Mouse (Mus musculus) limb, embryonic 13.5 days (tissue): ENCODE results near the gene Kctd17. TPM values are rescaled to one million over a fixed set of nuclear protein-coding genes. Genes with fewer than 3 reads are reported as not detected.

ENCODE experiments used
- ATAC-seq: fragments of 200-750 bp; cut with Nextera tagmentation; 2 replicates; pipeline ENCODE4 v1.8.0; 2017; ENCODE audit warnings: low read depth, moderate number of reproducible peaks, moderate TSS enrichment; ENCODE audit not compliant: low FRiP score
- H3K27ac ChIP-seq: fragments of 300-500 bp; sonication (generic); 2 replicates; pipeline ENCODE4 v1.5.1; 2015; ENCODE audit warnings: inconsistent platforms, mild to moderate bottlenecking, moderate library complexity
- H3K27me3 ChIP-seq: fragments of 300-500 bp; sonication (generic); 2 replicates; pipeline ENCODE4 v1.6.1; 2015; ENCODE audit warnings: mild to moderate bottlenecking, inconsistent platforms
- H3K36me3 ChIP-seq: fragments of 300-500 bp; sonication (generic); 2 replicates; pipeline ENCODE4 v1.6.1; 2015; ENCODE audit warnings: inconsistent platforms, mild to moderate bottlenecking, moderate library complexity
- H3K4me1 ChIP-seq: fragments of 300-500 bp; sonication (generic); 2 replicates; pipeline ENCODE4 v1.6.1; 2015; ENCODE audit warnings: inconsistent platforms
- H3K4me2 ChIP-seq: fragments of 300-500 bp; sonication (generic); replicated peaks from 2 replicates; pipeline ENCODE4 v1.6.1; 2015; ENCODE audit warnings: inconsistent platforms, mild to moderate bottlenecking, moderate library complexity
- H3K4me3 ChIP-seq: fragments of 300-500 bp; sonication (generic); 2 replicates; pipeline ENCODE4 v1.5.1; 2015; ENCODE audit warnings: moderate library complexity, mild to moderate bottlenecking, inconsistent platforms
- H3K9ac ChIP-seq: fragments of 300-500 bp; sonication (generic); 2 replicates; pipeline ENCODE4 v1.6.1; 2015; ENCODE audit warnings: mild to moderate bottlenecking, inconsistent platforms
- H3K9me3 ChIP-seq: fragments of 300-500 bp; sonication (generic); 2 replicates; pipeline ENCODE4 v1.6.1; 2016; ENCODE audit warnings: inconsistent platforms
- WGBS: fragments of 180-500 bp; shearing (Covaris S2); methylation state at CpG from one replicate; pipeline ENCODE4 v1.1.7; 2015; 5-methylcytosine and 5-hydroxymethylcytosine counted together
- polyA plus RNA-seq: library from polyadenylated mRNA; unstranded; fragments of >200 nt; fragmentation: Nextera tagmentation; extraction: Ambion mirVana; gene quantifications from 2 replicates; pipeline ENCODE4 v1.2.1, GENCODE M21; 2015

Gene Kctd17
- 45.0 and 48.3 TPM in 2 replicates for polyA plus RNA-seq

DNA sequence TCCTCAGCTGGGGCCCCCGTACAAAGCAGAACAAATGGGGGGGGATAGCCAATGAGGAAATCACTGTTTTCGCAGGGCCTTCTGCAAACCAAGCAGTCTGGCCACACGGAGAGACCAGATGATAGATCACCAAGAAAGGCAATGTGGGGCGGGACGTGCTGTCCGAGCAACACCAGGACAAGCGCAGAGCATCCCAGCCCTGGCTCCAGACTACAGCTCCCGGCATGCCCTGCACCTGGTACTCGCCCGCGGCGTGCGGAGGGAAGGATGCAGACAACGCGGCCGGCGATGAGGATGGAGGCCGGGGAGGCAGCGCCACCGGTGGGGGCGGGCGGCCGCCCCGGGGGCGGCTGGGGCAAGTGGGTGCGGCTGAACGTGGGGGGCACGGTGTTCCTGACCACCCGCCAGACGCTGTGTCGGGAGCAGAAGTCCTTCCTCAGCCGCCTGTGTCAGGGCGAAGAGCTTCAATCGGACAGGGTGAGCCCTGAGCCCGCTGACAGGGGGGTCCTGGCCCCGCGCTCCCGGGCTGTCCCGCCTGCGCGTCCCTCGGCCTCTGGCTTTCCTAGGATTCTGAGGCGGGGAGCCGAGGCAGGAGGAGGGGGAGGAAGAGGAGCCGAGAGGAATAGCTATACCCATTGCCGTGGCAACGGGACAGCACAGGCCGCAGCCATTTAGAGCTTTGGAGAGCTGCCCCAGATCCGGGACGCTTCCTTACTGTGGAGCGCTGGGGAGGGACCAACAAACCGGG is at the start of gene Kctd17:
TSS of gene Kctd17 (plus strand) at position 174 of the 748 bp plus-strand sequence.
- H3K36me3 ChIP-seq, result peaks cover 33% of the 10 kb centered on the region
- no peak within 1 kb of the TSS; the same call in 1 of the 2 replicates for H3K27ac ChIP-seq
- no peaks in the 10 kb centered on the region for H3K9me3 ChIP-seq
- 1% methylated on average over 52 of the region's 52 CpGs for WGBS
- peaks cover 23% of the 10 kb centered on the region for H3K4me1 ChIP-seq
- H3K9ac ChIP-seq, result peak within 1 kb of the TSS; percentile 82
- H3K4me3 ChIP-seq, result peak within 1 kb of the TSS; percentile 82
- H3K27me3 ChIP-seq, result peaks cover 13% of the 10 kb centered on the region
- H3K4me2 ChIP-seq, result peak within 1 kb of the TSS; percentile 88
- peak; percentile 85 for ATAC-seq

DNA sequence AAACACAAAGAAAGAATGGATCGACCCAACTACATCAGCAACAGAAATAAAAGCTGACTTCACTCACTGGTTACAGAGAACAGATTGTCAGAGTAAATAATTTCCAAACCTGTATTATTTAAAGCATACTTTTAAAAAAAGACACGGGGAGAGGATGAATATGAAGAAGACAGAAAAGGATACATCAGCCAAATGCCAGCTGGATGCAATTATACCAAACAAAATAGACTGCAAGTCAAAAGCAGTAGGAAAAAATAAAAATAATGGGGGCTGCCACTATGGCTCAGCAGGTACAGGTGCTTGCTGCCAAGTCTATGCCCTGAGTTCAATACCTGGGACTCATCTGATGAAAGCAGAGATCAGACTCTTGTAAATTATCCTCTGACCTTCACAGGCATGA is 48.2 kb upstream of the Kctd17 start:
- Histone ChIP-seq H3K4me3 (no peak overlapping the region), H3K36me3 (no peaks in the 10 kb centered on the region), H3K4me1 (no peaks in the 10 kb centered on the region), H3K9ac (no peak overlapping the region), H3K27me3 (no peaks in the 10 kb centered on the region), H3K27ac (no peak overlapping the region), H3K9me3 (0 out of 2 replicates have a peak, but pooled peaks cover 6% of the 10 kb centered on the region), H3K4me2 (no peak overlapping the region)
- 85% methylated on average over 2 of the region's 2 CpGs for WGBS
- ATAC-seq, result no peak

DNA sequence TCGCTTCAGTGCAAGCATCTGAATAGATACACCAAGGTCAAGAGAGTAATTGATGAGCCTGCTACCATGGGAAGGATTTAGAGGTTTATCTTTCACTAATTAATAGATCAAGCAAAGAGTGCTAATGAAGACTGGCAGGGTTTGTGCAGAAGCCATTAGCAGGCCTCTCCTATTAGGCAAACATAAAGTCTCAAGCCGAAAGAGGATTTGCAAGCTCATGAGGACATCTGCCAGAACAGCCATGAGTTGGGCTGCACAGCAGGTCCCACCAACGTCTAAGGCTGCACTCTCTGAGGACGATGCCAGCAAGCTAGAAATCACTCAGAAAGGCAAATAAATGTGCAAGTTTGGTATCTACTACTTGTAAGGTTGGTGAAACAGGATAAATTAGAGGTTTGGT is 47.6 kb upstream of the Kctd17 start:
- no peak overlapping the region for H3K27ac ChIP-seq

DNA sequence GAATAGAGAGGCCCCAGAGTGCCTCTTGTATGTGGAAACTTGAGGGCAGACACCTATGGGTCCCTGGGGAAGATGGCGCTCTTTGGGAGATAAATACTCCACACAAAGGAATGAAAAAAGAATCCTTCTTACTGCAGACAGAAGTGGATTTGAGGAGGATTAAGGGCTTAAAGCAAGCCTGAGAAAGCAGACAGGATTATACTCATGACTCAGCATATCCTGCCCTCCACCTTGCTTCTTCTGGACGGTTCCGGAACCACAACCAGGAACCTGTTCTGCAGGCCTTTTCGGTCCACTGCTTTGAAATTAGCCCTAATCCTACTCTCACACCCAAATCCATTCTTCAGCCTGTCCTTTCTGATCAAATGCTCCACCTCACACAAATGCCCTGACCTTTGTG is 46.2 kb upstream of the Kctd17 start:
- Histone ChIP-seq H3K27ac (no peak overlapping the region), H3K36me3 (no peaks in the 10 kb centered on the region), H3K9me3 (0 out of 2 replicates have a peak, but pooled peaks cover 6% of the 10 kb centered on the region), H3K9ac (no peak overlapping the region), H3K4me3 (no peak overlapping the region), H3K27me3 (no peaks in the 10 kb centered on the region), H3K4me1 (no peaks in the 10 kb centered on the region), H3K4me2 (no peak overlapping the region)
- 90% methylated on average over 4 of the region's 4 CpGs for WGBS
- ATAC-seq, result no peak

More for the DNA sequence above, 47.6 kb upstream of the Kctd17 start:
- Histone ChIP-seq H3K4me3 (no peak overlapping the region), H3K36me3 (no peaks in the 10 kb centered on the region), H3K9ac (no peak overlapping the region), H3K4me2 (no peak overlapping the region), H3K27me3 (no peaks in the 10 kb centered on the region), H3K4me1 (no peaks in the 10 kb centered on the region), H3K9me3 (0 out of 2 replicates have a peak, but pooled peaks cover 6% of the 10 kb centered on the region)
- no peak for ATAC-seq
- WGBS, result 71% methylated on average over 4 of the region's 4 CpGs

DNA sequence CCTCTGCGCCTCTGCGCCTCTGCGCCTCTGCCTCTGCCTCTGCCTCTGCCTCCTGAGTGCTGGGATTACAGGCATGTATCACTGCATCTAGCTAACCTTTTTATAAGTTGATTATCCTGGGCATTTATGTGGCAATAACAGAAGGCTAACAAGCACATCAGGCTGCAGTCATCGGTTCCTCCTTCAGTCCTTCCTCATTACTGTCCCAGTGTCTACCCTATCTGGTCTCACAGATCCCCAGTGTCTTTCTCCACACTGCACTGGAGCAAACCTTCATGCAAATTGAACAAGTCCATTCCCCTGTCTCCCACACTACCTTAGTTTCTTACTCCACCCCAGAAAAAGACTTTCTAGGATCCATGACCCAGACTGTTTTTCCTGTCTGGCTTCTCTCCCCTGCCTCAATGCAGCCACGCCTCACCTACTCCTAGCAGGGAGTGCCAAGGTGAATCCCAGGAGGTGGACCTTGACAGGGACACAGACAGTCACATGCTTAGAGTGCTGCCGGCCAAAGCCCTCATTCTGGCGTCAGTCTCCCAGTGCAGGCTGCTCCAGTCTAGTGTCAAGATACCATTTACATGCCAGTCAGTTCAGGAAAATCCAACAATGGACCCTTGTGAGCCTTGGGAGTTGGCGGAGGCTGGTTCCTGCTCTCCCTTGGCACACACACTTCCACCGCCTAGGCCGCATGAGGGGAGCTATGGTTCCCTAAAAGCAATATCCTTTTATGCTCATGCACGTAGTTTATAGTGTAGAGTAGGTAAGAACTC is 44.7 kb upstream of the Kctd17 start:
- WGBS, result 80% methylated on average over 11 of the region's 11 CpGs
- Histone ChIP-seq H3K36me3 (no peaks in the 10 kb centered on the region), H3K4me2 (no peak overlapping the region), H3K4me1 (no peaks in the 10 kb centered on the region), H3K9me3 (0 out of 2 replicates have a peak, but pooled peaks cover 6% of the 10 kb centered on the region), H3K9ac (no peak overlapping the region), H3K27me3 (no peaks in the 10 kb centered on the region), H3K4me3 (no peak overlapping the region), H3K27ac (no peak overlapping the region; the same call in 1 of the 2 replicates)
- no peak for ATAC-seq

DNA sequence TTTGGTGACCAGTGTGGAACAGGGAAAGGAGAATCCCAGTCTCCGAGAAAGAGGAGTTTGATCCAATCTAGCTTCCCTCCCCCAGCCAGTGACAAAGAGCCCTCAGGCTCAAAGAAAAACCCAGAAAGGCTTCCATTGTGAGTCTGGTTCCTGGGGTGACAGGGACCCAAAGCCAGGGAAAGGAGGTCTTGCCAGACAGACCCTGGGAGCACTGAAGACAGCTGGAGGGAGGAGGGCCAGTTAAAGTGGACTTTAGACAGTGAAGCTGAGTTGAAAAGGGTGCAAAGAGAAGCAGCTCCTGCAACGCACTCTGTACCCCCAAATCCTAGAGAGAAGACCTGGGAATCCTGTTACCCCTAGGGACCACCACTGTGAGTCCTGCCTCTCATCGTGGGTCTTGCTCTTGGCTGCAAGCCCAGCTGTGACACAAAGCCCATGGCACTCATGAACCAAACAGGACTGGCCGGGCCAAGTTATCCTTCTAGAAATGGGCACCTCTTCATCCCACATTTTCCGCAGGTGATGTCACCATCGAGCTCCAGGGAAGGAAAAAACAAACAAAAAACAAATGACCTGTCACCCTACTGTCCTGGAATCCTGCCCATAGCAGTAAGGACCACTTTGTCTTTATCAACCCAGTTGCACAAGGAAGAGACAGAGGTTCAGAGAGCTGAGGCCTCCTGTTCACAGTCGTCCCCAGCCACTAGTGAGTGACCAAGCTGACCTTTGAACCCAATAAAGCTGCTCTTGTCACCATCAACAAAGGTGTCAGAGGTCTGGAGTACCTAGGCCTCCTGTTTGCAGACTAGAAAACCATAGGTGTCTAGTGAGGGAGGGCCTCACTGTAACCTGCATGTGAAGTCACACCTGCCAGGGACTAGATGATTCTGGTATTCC is 43.9 kb upstream of the Kctd17 start:
- no peak overlapping the region for H3K9ac ChIP-seq
- H3K27me3 ChIP-seq, result no peaks in the 10 kb centered on the region
- H3K4me3 ChIP-seq, result no peak overlapping the region
- H3K36me3 ChIP-seq, result no peaks in the 10 kb centered on the region
- H3K9me3 ChIP-seq, result 0 out of 2 replicates have a peak, but pooled peaks cover 1% of the 10 kb centered on the region
- H3K4me1 ChIP-seq, result no peaks in the 10 kb centered on the region
- WGBS, result 71% methylated on average over 7 of the region's 7 CpGs
- no peak overlapping the region for H3K4me2 ChIP-seq
- no peak for ATAC-seq
- no peak overlapping the region for H3K27ac ChIP-seq

DNA sequence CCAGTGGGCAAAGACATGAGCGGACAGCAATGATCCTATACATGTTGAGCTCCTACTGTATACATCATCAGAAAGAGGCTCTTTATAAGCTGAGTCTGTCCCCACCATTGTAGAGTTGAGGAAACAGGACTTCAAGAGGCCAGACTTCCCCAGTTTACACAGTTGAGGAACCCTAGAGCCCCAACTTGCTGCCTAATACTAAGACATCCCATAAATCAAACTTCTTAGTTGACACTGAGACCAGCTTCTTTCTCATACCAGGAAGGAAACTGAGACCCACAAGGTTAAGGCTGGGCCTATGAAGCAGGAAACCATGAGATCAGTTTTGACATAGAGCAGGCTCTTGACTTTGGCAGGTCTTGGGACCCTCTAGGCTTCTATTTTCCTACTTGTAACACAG is 42.8 kb upstream of the Kctd17 start:
- no peak overlapping the region for H3K4me3 ChIP-seq
- H3K36me3 ChIP-seq, result no peaks in the 10 kb centered on the region
- no peak overlapping the region for H3K9ac ChIP-seq
- ATAC-seq, result no peak
- no peaks in the 10 kb centered on the region for H3K4me1 ChIP-seq
- H3K9me3 ChIP-seq, result no peaks in the 10 kb centered on the region
- no peak overlapping the region for H3K4me2 ChIP-seq
- 92% methylated on average over 1 of the region's 1 CpGs for WGBS
- H3K27me3 ChIP-seq, result no peaks in the 10 kb centered on the region
- H3K27ac ChIP-seq, result no peak overlapping the region

DNA sequence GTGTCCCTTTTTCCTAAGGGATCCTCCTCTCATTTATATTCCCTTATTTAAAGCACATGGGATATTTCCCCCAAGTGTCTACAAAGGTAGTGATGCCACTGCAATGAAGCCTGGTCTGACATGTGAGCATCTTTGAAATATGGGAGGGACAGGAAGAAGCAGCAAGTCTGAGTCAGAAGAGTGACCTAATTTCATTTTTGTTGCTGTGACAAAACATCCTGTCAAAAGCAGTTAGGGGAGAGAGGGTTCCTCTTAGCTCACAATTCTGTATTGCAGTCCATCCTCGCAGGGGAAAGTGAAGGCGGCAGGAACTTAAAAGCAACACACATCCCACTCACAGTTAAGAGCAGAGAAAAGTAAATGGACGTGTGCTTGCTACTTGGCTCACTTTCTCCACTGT is 37.5 kb upstream of the Kctd17 start:
- no peak overlapping the region for H3K4me3 ChIP-seq
- no peaks in the 10 kb centered on the region for H3K9me3 ChIP-seq
- no peak overlapping the region for H3K4me2 ChIP-seq
- ATAC-seq, result no peak
- H3K9ac ChIP-seq, result no peak overlapping the region
- no peak overlapping the region for H3K27ac ChIP-seq
- no peaks in the 10 kb centered on the region for H3K4me1 ChIP-seq
- 90% methylated on average over 3 of the region's 3 CpGs for WGBS
- no peaks in the 10 kb centered on the region for H3K36me3 ChIP-seq
- no peaks in the 10 kb centered on the region for H3K27me3 ChIP-seq

DNA sequence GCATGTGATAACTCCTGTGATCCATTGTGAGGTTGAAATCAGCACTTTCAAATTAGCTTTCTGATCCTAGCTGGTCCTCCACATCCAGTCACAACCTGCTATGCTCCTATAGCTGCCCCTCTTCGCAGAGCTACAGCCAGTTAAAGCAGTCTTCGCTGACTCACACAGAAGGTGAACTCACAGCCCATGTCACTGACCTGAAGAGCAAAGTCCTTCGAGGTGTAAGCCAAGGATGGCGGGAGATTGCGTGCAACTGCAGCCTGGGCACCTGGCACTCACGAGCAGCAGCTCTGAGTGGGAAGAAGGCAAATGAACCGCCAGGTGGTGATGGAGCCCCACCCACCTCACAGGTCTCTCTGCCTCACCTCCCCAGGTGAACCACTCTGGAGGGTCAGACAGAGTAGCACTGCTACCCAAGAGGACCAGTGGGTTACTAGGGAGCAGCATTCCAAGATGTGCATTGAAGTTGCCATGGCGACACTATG is 32.8 kb upstream of the Kctd17 start, which contains the start of gene Tex33:
TSS of gene Tex33 (minus strand) at position 435 of the 485 bp plus-strand sequence.
- H3K9ac ChIP-seq, result no peak within 1 kb of the TSS
- no peaks in the 10 kb centered on the region for H3K9me3 ChIP-seq
- WGBS, result 81% methylated on average over 8 of the region's 8 CpGs
- no peaks in the 10 kb centered on the region for H3K4me1 ChIP-seq
- H3K4me2 ChIP-seq, result no peak within 1 kb of the TSS
- H3K27me3 ChIP-seq, result no peaks in the 10 kb centered on the region
- H3K36me3 ChIP-seq, result no peaks in the 10 kb centered on the region
- no peak for ATAC-seq
- no peak within 1 kb of the TSS for H3K27ac ChIP-seq
- H3K4me3 ChIP-seq, result no peak within 1 kb of the TSS

DNA sequence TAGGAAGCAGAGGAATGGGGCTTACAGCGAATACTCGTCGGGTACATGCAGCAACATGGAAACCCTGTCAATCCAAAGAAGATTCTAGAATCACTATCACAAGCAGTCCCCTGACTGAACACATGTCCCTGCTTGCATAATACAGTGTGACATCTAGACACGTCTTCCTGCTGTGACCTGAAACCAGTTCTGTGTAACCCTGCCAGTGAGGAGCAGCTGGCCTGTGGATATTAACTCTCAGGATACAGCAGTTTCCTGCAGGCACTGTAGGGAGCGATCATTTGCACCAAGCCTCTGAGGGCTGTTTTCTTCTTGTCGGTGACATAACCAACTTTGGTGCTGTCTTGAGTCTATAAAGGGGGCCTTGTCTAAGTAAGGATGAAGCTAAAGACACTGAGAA is 27.0 kb upstream of the Kctd17 start:
- no peak overlapping the region for H3K4me3 ChIP-seq
- H3K9me3 ChIP-seq, result no peaks in the 10 kb centered on the region
- no peaks in the 10 kb centered on the region for H3K27me3 ChIP-seq
- no peak overlapping the region for H3K4me2 ChIP-seq
- H3K9ac ChIP-seq, result no peak overlapping the region
- H3K4me1 ChIP-seq, result peaks cover 30% of the 10 kb centered on the region
- H3K36me3 ChIP-seq, result no peaks in the 10 kb centered on the region
- ATAC-seq, result no peak
- H3K27ac ChIP-seq, result no peak overlapping the region
- 72% methylated on average over 6 of the region's 6 CpGs for WGBS

DNA sequence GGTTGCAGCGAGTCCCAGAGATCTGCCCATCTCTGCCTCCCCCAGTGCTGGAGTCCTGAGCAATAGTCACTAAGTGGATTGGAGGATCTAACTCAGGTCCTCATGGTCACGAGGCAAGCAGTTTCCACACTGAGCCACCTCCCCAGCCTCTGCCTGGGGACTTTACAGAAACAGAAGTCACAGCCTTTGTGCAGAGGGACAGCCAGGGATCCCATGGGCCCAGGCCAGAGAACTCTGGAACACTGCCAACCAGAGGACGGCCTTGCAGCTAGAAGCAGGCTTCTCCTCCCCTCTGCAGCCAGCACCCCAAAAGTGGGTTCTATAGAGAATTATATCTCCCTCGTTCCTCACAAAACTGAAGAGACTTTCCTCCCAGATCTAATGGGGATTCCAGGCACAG is 26.4 kb upstream of the Kctd17 start:
- 56% methylated on average over 4 of the region's 4 CpGs for WGBS
- H3K27me3 ChIP-seq, result no peaks in the 10 kb centered on the region
- H3K9me3 ChIP-seq, result no peaks in the 10 kb centered on the region
- H3K27ac ChIP-seq, result 0 out of 2 replicates have a peak overlapping the region, but pooled peaks have one; percentile 48
- H3K9ac ChIP-seq, result no peak overlapping the region
- peaks cover 32% of the 10 kb centered on the region for H3K4me1 ChIP-seq
- H3K4me2 ChIP-seq, result no peak overlapping the region
- ATAC-seq, result no peak
- no peak overlapping the region for H3K4me3 ChIP-seq
- no peaks in the 10 kb centered on the region for H3K36me3 ChIP-seq
